ENCODE assay signal across 15 mouse cellular contexts in genomic region chr11:5369176-5369575, GRCm38 (mm10).
DNase-seq lines count a peak whose midpoint lies in the region; ATAC-seq and TF ChIP-seq lines count a peak whose summit lies in the region.
"Had no signal": no experiment of that assay in that cellular context is flagged by ENCODE, and none has a peak within 500 bp of the region (broad histone marks: within the 10 kb centered on the region; RNA-seq: fewer than 3 reads in every experiment).

No protein-coding gene starts in this region.

- no peaks in the 10 kb centered on the region for H3K36me3 ChIP-seq in liver, embryonic 12.5 days
- no peaks in the 10 kb centered on the region for H3K36me3 ChIP-seq in midbrain, embryonic 16.5 days (ENCODE audit: control insufficient read depth, insufficient read depth, low read length)
- H3K36me3 ChIP-seq in forebrain, postnatal 0 days (ENCODE audit: insufficient read depth): no peaks in the 10 kb centered on the region
- H3K36me3 ChIP-seq: embryonic facial prominence, embryonic 15.5 days; forebrain, embryonic 15.5 days; intestine, embryonic 15.5 days; limb, embryonic 12.5 days; midbrain, embryonic 12.5 days had no signal

- no peaks in the 10 kb centered on the region for H3K27me3 ChIP-seq in liver, embryonic 12.5 days (replicated peaks)
- no peaks in the 10 kb centered on the region for H3K27me3 ChIP-seq in midbrain, embryonic 16.5 days (ENCODE audit: control insufficient read depth, insufficient read depth, low read depth, low read length)
- no peaks in the 10 kb centered on the region for H3K27me3 ChIP-seq in forebrain, postnatal 0 days (ENCODE audit: insufficient read depth, low read length)
- H3K27me3 ChIP-seq: embryonic facial prominence, embryonic 15.5 days; forebrain, embryonic 15.5 days; intestine, embryonic 15.5 days; limb, embryonic 12.5 days; midbrain, embryonic 12.5 days had no signal

- no peak for TF ChIP-seq CTCF in forebrain, postnatal 0 days (IDR thresholded peaks at IDR 0.05; ENCODE audit: low read depth)

- H3K27ac ChIP-seq in liver, embryonic 12.5 days: no peak overlapping the region
- H3K27ac ChIP-seq in midbrain, embryonic 16.5 days (ENCODE audit: low read length): no peak overlapping the region
- H3K27ac ChIP-seq in forebrain, postnatal 0 days (ENCODE audit: low read depth, low read length): no peak overlapping the region
- H3K27ac ChIP-seq: embryonic facial prominence, embryonic 15.5 days; forebrain, embryonic 15.5 days; intestine, embryonic 15.5 days; limb, embryonic 12.5 days; midbrain, embryonic 12.5 days had no signal

- no peak overlapping the region for H3K4me2 ChIP-seq in liver, embryonic 12.5 days
- H3K4me2 ChIP-seq in midbrain, embryonic 16.5 days (ENCODE audit: low read length): no peak overlapping the region
- H3K4me2 ChIP-seq in forebrain, postnatal 0 days (ENCODE audit: low read depth): no peak overlapping the region
- H3K4me2 ChIP-seq: embryonic facial prominence, embryonic 15.5 days; forebrain, embryonic 15.5 days; intestine, embryonic 15.5 days; limb, embryonic 12.5 days; midbrain, embryonic 12.5 days had no signal

- no peaks in the 10 kb centered on the region for H3K9me3 ChIP-seq in liver, embryonic 12.5 days (replicated peaks)
- no peaks in the 10 kb centered on the region for H3K9me3 ChIP-seq in midbrain, embryonic 16.5 days (replicated peaks; ENCODE audit: control insufficient read depth, low read length, poor library complexity, severe bottlenecking)
- H3K9me3 ChIP-seq in forebrain, postnatal 0 days (ENCODE audit: low read length): no peaks in the 10 kb centered on the region
- H3K9me3 ChIP-seq: embryonic facial prominence, embryonic 15.5 days; forebrain, embryonic 15.5 days; intestine, embryonic 15.5 days; limb, embryonic 12.5 days; midbrain, embryonic 12.5 days had no signal

- no peak for ATAC-seq in liver, embryonic 12.5 days
- ATAC-seq in common myeloid progenitor, adult 5-6 weeks (replicated peaks; ENCODE audit: low read depth, poor library complexity, severe bottlenecking): peak; percentile 97
- no peak for ATAC-seq in midbrain, embryonic 16.5 days
- no peak for ATAC-seq in forebrain, postnatal 0 days
- ATAC-seq: forebrain, embryonic 15.5 days; intestine, embryonic 15.5 days had no signal

- peaks cover 12% of the 10 kb centered on the region for H3K4me1 ChIP-seq in liver, embryonic 12.5 days
- H3K4me1 ChIP-seq in midbrain, embryonic 16.5 days (ENCODE audit: control insufficient read depth, insufficient read depth, low read length): no peaks in the 10 kb centered on the region
- H3K4me1 ChIP-seq in forebrain, postnatal 0 days (ENCODE audit: insufficient read depth): no peaks in the 10 kb centered on the region
- H3K4me1 ChIP-seq: embryonic facial prominence, embryonic 15.5 days; forebrain, embryonic 15.5 days; intestine, embryonic 15.5 days; limb, embryonic 12.5 days; midbrain, embryonic 12.5 days had no signal

- WGBS in liver, embryonic 12.5 days (ENCODE audit: insufficient replicate concordance): 12% methylated on average over 10 of the region's 10 CpGs
- 67% methylated on average over 10 of the region's 10 CpGs for WGBS in midbrain, embryonic 16.5 days
- WGBS in forebrain, postnatal 0 days: 70% methylated on average over 10 of the region's 10 CpGs

- no peak overlapping the region for H3K9ac ChIP-seq in liver, embryonic 12.5 days
- H3K9ac ChIP-seq in midbrain, embryonic 16.5 days (ENCODE audit: low read depth, low read length): no peak overlapping the region
- H3K9ac ChIP-seq in forebrain, postnatal 0 days: no peak overlapping the region
- H3K9ac ChIP-seq: embryonic facial prominence, embryonic 15.5 days; forebrain, embryonic 15.5 days; intestine, embryonic 15.5 days; limb, embryonic 12.5 days; midbrain, embryonic 12.5 days had no signal

- peak; percentile 8 for DNase-seq in liver
- DNase-seq in natural killer cell, adult 2 months (ENCODE audit: low spot score in 2 of 2): peak; percentile 5 to 30
- peak; percentile 57 for DNase-seq in thymus, postnatal 14 days
- no peak for DNase-seq in left cerebral cortex, adult 18-20 months (ENCODE audit: low spot score in 2 of 2)
- no peak for DNase-seq in forebrain, postnatal 0 days
- DNase-seq: cerebellum, postnatal 25 days; heart, adult 11 months had no signal

- H3K4me3 ChIP-seq in liver, embryonic 12.5 days: no peak overlapping the region
- H3K4me3 ChIP-seq in midbrain, embryonic 16.5 days (ENCODE audit: low read depth, low read length): no peak overlapping the region
- no peak overlapping the region for H3K4me3 ChIP-seq in forebrain, postnatal 0 days (ENCODE audit: low read depth, low read length)
- H3K4me3 ChIP-seq: embryonic facial prominence, embryonic 15.5 days; forebrain, embryonic 15.5 days; intestine, embryonic 15.5 days; limb, embryonic 12.5 days; midbrain, embryonic 12.5 days had no signal

Comparison
In these comparisons a context has a peak if more than half of its experiments do, and no peak if none do; other contexts are left out.
1. DNase-seq: peak in liver (single experiment), natural killer cell, adult 2 months (2 of 2) and thymus, postnatal 14 days (single experiment); none in left cerebral cortex, adult 18-20 months (0 of 2) and forebrain, postnatal 0 days (single experiment).